Mouse (Mus musculus): ENCODE data around the gene Tnfsf8. TPM values are rescaled to one million over a fixed set of nuclear protein-coding genes. Genes with fewer than 3 reads are reported as not detected.

Tnfsf8 gene
- polyA plus RNA-seq, 1 experiment from 2014 or later, result not detected

DNA sequence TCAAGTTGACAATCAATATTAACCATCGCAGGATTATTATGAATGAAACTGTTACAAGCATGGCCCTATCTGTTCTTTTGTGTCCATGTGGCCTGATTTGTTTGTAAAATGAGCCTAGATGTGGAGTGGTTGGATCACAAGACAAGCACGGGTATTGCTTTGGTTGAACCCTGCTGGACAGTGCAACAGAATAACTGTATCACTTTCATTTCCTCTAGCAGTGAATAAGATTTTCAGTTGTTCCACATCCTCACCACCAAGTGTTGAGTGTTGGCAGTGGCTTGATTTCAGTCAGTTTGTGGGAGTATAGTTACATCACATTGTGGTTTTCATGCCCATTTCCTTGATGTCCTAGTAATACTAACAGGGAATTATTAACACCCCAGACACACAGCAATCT is 45.5 kb downstream of the Tnfsf8 start:
- Histone ChIP-seq H3K4me2 (no peak overlapping the region), H3K27me3 (replicated peaks) (no peaks in the 10 kb centered on the region), H3K4me1 (no peaks in the 10 kb centered on the region), H3K9me3 (no peaks in the 10 kb centered on the region), H3K4me3 (no peak overlapping the region), H3K36me3 (replicated peaks) (no peaks in the 10 kb centered on the region), H3K9ac (no peak overlapping the region), H3K27ac (no peak overlapping the region)
- ATAC-seq (replicated peaks), result no peak
- 92% methylated on average over 2 of the region's 2 CpGs for WGBS

DNA sequence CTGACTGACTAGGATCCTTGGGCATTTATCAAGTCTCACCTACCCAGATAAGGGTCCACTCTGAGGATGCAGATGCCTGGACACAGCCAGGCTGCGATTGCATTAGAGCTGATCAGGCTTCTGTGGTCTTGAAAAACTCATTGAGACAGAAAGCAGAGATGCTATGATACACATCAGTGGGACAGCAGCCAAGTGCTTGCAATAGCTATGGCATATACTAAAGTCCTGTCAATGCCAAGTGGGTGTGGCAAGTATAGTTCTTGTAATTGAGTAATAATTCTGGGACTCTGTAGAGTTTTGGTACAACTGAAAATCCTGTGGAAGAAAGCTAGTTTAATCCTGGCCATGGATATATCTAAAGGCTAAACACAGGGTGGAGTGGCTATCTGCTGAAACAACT is 63.1 kb downstream of the Tnfsf8 start:
- 92% methylated on average over 1 of the region's 1 CpGs for WGBS
- no peak for ATAC-seq (replicated peaks)
- Histone ChIP-seq H3K4me1 (no peaks in the 10 kb centered on the region), H3K27me3 (replicated peaks) (no peaks in the 10 kb centered on the region), H3K27ac (no peak overlapping the region), H3K36me3 (replicated peaks) (no peaks in the 10 kb centered on the region), H3K9ac (no peak overlapping the region), H3K4me3 (no peak overlapping the region), H3K4me2 (no peak overlapping the region), H3K9me3 (no peaks in the 10 kb centered on the region)

DNA sequence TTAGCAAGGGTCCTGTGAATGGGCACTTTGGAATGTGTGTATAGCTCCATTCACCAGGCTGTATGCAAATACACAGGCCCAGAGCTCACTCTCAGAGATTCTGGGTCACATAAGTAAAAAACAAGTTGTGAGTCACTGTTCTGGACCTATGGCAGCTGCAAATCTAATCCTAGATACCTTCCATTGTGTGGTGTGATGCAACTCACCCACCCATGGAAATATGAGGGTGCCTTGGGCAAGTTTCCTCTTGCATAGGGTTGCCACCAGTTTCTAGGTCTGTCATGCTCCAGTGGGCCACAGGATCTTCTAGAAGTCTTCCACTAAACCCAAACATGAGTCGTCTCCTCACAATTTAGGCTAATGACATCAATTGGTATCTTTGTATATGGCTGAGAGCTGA is 64.6 kb downstream of the Tnfsf8 start:
- no peak overlapping the region for H3K27ac ChIP-seq
- ATAC-seq (replicated peaks), result no peak
- H3K27me3 ChIP-seq (replicated peaks), result no peaks in the 10 kb centered on the region
- no peaks in the 10 kb centered on the region for H3K4me1 ChIP-seq
- 89% methylated on average over 1 of the region's 1 CpGs for WGBS
- H3K4me3 ChIP-seq, result no peak overlapping the region
- no peaks in the 10 kb centered on the region for H3K9me3 ChIP-seq
- H3K36me3 ChIP-seq (replicated peaks), result no peaks in the 10 kb centered on the region
- no peak overlapping the region for H3K4me2 ChIP-seq
- H3K9ac ChIP-seq, result no peak overlapping the region

DNA sequence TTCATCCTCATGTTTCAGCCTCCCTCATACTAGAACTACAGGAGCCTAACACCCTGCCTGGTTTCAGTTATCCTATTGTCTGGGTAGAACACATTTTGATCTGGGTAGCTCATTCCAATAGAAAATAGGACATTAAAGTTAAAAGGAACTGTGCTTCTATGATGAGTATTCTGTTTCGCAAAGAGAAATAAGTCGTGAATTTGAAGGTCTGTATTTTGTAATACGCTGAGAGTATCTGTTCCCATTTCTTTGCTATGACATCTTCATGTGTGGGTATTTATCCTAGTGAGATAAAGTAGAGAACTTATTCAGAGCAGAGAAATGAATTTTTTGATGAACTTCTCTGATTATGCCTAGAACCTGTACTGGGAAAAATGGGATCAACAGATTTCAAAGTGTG is 68.8 kb downstream of the Tnfsf8 start:
- Histone ChIP-seq H3K27ac (no peak overlapping the region), H3K9me3 (no peaks in the 10 kb centered on the region), H3K9ac (no peak overlapping the region), H3K4me2 (no peak overlapping the region), H3K4me1 (no peaks in the 10 kb centered on the region), H3K4me3 (no peak overlapping the region), H3K27me3 (replicated peaks) (no peaks in the 10 kb centered on the region), H3K36me3 (replicated peaks) (no peaks in the 10 kb centered on the region)
- 94% methylated on average over 3 of the region's 3 CpGs for WGBS
- no peak for ATAC-seq (replicated peaks)

DNA sequence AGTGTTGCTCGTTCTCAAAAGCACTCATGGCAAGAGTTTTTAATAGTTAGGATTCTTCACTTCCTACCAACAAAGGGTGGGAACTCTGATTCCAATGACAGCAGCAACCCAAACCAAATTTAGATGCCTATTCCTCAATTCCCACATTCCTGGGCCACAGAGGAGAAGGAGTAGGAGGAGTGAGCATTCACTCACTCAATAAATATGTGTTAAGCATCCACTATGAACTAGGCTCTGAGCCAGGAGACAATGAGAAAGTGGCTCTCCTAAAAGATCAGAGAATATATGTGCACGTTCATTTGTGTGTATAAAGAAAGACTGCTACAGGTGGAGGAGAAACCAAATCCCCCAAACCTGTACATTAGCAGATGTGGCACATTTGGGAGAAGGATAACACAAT is 75.7 kb downstream of the Tnfsf8 start:
- no peak for ATAC-seq (replicated peaks)
- Histone ChIP-seq H3K4me2 (no peak overlapping the region), H3K4me3 (no peak overlapping the region), H3K27ac (no peak overlapping the region), H3K9ac (no peak overlapping the region), H3K9me3 (no peaks in the 10 kb centered on the region), H3K27me3 (replicated peaks) (no peaks in the 10 kb centered on the region), H3K4me1 (no peaks in the 10 kb centered on the region), H3K36me3 (replicated peaks) (no peaks in the 10 kb centered on the region)
- 86% methylated on average over 2 of the region's 2 CpGs for WGBS

DNA sequence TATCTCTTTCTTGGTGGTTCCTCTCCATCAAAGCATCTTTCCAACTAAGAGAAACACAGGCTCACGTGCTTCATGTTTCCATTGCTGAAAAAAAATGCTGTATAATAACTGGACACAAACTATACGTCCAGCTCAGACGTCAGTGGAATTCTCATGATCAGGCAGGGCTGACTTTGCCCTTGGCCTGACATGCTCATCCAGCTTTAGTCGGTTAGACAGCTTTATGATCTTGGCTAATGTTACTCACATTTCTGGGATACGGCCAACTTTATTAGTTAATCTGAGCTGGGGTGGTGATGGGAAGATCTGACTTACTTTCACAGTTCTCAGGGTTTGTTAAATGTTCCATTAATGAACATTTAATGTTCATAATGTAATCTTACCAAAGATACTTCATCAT is 77.3 kb downstream of the Tnfsf8 start:
- Histone ChIP-seq H3K9me3 (no peaks in the 10 kb centered on the region), H3K36me3 (replicated peaks) (no peaks in the 10 kb centered on the region), H3K4me1 (no peaks in the 10 kb centered on the region), H3K4me2 (no peak overlapping the region), H3K9ac (no peak overlapping the region), H3K27me3 (replicated peaks) (no peaks in the 10 kb centered on the region), H3K4me3 (no peak overlapping the region), H3K27ac (no peak overlapping the region)
- no peak for ATAC-seq (replicated peaks)
- 89% methylated on average over 5 of the region's 5 CpGs for WGBS

DNA sequence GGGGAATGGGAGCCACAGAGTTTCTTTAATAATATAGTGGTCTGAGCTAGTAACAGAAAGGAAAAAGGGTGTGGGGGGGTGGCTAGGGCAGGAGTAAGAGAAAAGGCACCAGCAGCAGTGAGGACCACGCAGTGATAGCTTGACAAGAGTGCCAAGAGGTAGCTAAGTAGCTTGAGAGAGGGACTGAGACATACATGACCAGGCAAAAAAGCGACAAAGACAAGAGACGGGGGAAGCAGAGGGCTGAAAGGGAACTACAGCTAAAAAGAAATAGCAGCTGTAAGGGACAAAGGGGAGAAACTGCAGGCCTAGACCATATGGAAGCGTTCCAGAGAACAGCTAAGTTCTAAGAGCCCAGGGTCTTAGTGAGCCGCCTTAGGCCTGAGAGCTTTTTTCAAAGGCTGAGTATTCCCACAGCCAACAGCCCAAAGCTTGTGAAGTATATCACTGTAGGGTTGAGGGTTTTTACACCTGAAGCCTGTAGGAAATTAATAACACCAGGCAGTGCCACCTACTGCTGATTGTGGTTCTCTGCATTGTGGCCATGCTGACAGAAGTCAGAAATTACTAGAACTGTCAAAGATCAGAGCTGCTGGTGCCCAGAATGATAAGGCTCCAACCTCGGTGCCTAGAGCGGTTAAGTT is 78.1 kb downstream of the Tnfsf8 start:
- H3K4me2 ChIP-seq, result no peak overlapping the region
- peak; percentile 69 for ATAC-seq (replicated peaks)
- H3K9ac ChIP-seq, result no peak overlapping the region
- no peaks in the 10 kb centered on the region for H3K36me3 ChIP-seq (replicated peaks)
- no peaks in the 10 kb centered on the region for H3K9me3 ChIP-seq
- no peak overlapping the region for H3K27ac ChIP-seq
- 74% methylated on average over 7 of the region's 7 CpGs for WGBS
- H3K4me1 ChIP-seq, result no peaks in the 10 kb centered on the region
- H3K4me3 ChIP-seq, result no peak overlapping the region
- no peaks in the 10 kb centered on the region for H3K27me3 ChIP-seq (replicated peaks)

Other genes starting within 250 kb of the Tnfsf8 start
- gene Tex48, start 238.9 kb downstream of the Tnfsf8 start, polyA plus RNA-seq (2015; fragmentation: Nextera tagmentation; extraction: Ambion mirVana), result not detected in 2 replicates
- not detected in 2 replicates for gene Gm11214, start 198.0 kb downstream of the Tnfsf8 start, polyA plus RNA-seq (2015; fragmentation: Nextera tagmentation; extraction: Ambion mirVana)
- gene Tnfsf15, start 116.2 kb downstream of the Tnfsf8 start, polyA plus RNA-seq (2015; fragmentation: Nextera tagmentation; extraction: Ambion mirVana), result 0.05 TPM in 1 of 2 replicates, not detected in the other
- 52.6 and 63.1 TPM in 2 replicates for gene Tnc, start 185.7 kb upstream of the Tnfsf8 start, polyA plus RNA-seq (2015; fragmentation: Nextera tagmentation; extraction: Ambion mirVana)

Data from midbrain, embryonic 15.5 days (tissue).